ENCODE assay signal across 20 mouse cellular contexts in genomic region chr11:99067591-99067990, GRCm38 (mm10). TPM values are rescaled to one million over a fixed set of nuclear protein-coding genes. Genes with fewer than 3 reads are reported as not detected.
"Had no signal": no experiment of that assay in that cellular context is flagged by ENCODE, and none has a peak within 500 bp of the region (broad histone marks: within the 10 kb centered on the region; RNA-seq: fewer than 3 reads in every experiment).

No protein-coding gene starts in this region.

- H3K9ac ChIP-seq: liver, embryonic 15.5 days; lung, embryonic 14.5 days; midbrain, embryonic 13.5 days; midbrain, embryonic 15.5 days; neural tube, embryonic 12.5 days had no signal

- H3K4me2 ChIP-seq: liver, embryonic 15.5 days; lung, embryonic 14.5 days; midbrain, embryonic 11.5 days; midbrain, embryonic 13.5 days; midbrain, embryonic 15.5 days; neural tube, embryonic 12.5 days had no signal

- H3K4me3 ChIP-seq: liver, embryonic 15.5 days; megakaryocyte, embryonic 14.5 days; midbrain, embryonic 13.5 days; midbrain, embryonic 15.5 days; neural tube, embryonic 12.5 days had no signal

- DNase-seq: lung, adult 18-20 months; lung, embryonic 14.5 days; lung, postnatal 10 days; lung, postnatal 36 days; retina, postnatal 1 day; right cerebral cortex, adult 18-20 months; right cerebral cortex, postnatal 25 days; right cerebral cortex, postnatal 4 days; spleen, adult 18-20 months; thymus, adult 18-20 months; thymus, postnatal 14 days; thymus, postnatal 36 days had no signal

- ATAC-seq: midbrain, embryonic 13.5 days; midbrain, embryonic 15.5 days had no signal

- H3K36me3 ChIP-seq: liver, embryonic 15.5 days; midbrain, embryonic 13.5 days; midbrain, embryonic 15.5 days; neural tube, embryonic 12.5 days had no signal

- H3K9me3 ChIP-seq: liver, embryonic 15.5 days; megakaryocyte, embryonic 14.5 days; midbrain, embryonic 13.5 days; midbrain, embryonic 15.5 days; neural tube, embryonic 12.5 days had no signal

- H3K27ac ChIP-seq: liver, embryonic 15.5 days; macrophage; midbrain, embryonic 13.5 days; midbrain, embryonic 15.5 days; neural tube, embryonic 12.5 days had no signal

- H3K27me3 ChIP-seq: midbrain, embryonic 13.5 days; midbrain, embryonic 15.5 days; neural tube, embryonic 12.5 days had no signal

RNA-seq across cellular contexts. Expression of gene Tns4, which starts 21.5 kb away (rescaled TPM):
- polyA plus RNA-seq: neural tube, embryonic 14.5 days had no signal
